Mouse (Mus musculus) olfactory bulb, adult 2 months (tissue): ENCODE measurements around the gene Sart3. TPM values are rescaled to one million over a fixed set of nuclear protein-coding genes. Genes with fewer than 3 reads are reported as not detected.
"Not testable (repeated sequence)": the region's sequence is repeated elsewhere in the genome, so short reads cannot be mapped to it uniquely, and the experiment has no call there.

Source experiments
- H3K27ac ChIP-seq: fragments of 200-500 bp; 2 replicates; pipeline ENCODE4 v1.5.1; 2012; ENCODE audit warnings: low read depth, low read length; ENCODE audit not compliant: insufficient read depth
- H3K4me1 ChIP-seq: fragments of 200-500 bp; 2 replicates; pipeline ENCODE4 v1.6.1; 2012; ENCODE audit warnings: low read length; ENCODE audit not compliant: control insufficient read depth, insufficient read depth
- H3K4me3 ChIP-seq: fragments of 200-500 bp; 2 replicates; pipeline ENCODE4 v1.5.1; 2012; ENCODE audit warnings: mild to moderate bottlenecking, low read depth, low read length, moderate library complexity; ENCODE audit not compliant: insufficient read depth
- CTCF ChIP-seq: fragments of 200-500 bp; IDR thresholded peaks from 2 replicates; pipeline ENCODE4 v1.5.1; 2012; ENCODE audit warnings: low read depth, mild to moderate bottlenecking, low read length, moderate library complexity; ENCODE audit not compliant: insufficient read depth
- POLR2A ChIP-seq: fragments of 200-500 bp; IDR thresholded peaks from 2 replicates; pipeline ENCODE4 v1.6.1; 2012; ENCODE audit warnings: mild to moderate bottlenecking, low read depth, low read length, moderate library complexity; ENCODE audit not compliant: insufficient read depth
- WGBS: fragments of 180-500 bp; shearing (Covaris S2); methylation state at CpG from one replicate; pipeline ENCODE4 v1.1.7; 2018; 5-methylcytosine and 5-hydroxymethylcytosine counted together
- polyA plus RNA-seq: library from polyadenylated mRNA; stranded (reverse); fragments of >200 nt; gene quantifications from 2 replicates; pipeline ENCODE4 v1.2.4, GENCODE M21; 2012; ENCODE audit warnings: low replicate concordance; ENCODE audit not compliant: missing spikeins, insufficient read depth, insufficient read length

Sart3 gene
- polyA plus RNA-seq, result not detected in 2 replicates

GRCm38 (mm10) chr5:113772450-113772895 lies at the start of gene Sart3, which contains the start of gene Iscu:
Gene Sart3 (minus strand): TSS chr5:113772510.
Gene Iscu (plus strand): TSS chr5:113772748.
- under 1% methylated on average over 49 of the region's 49 CpGs for WGBS
- Histone ChIP-seq H3K4me1 (peaks cover 18% of the 10 kb centered on the region), H3K4me3 (peak within 1 kb of the TSS; percentile 92), H3K27ac (peak within 1 kb of the TSS; percentile 98)
- peak; percentile 78 for TF ChIP-seq POLR2A
- no peak for TF ChIP-seq CTCF

DNA sequence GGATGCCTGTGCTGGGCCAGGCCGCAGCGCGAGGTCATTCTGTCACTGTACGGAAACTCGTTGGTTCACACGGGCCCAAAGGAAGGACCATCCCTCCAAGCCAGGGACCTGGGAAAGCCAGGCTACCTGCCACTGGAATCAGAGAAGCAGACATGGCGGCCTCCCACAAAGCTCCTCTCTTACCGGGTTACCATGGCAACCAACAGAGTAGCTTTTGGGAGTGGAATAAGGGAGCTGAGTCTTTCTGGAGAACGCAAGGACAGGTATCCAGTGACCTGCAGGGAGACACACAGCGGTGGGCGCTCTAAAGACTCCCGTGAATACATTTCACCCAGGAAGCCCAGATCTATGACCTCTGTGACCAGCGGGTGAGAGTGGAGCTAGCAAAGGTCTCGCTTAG lies 46.3 kb upstream of the Sart3 start:
- 70% methylated on average over 14 of the region's 14 CpGs for WGBS
- H3K4me1 ChIP-seq, result peaks cover 12% of the 10 kb centered on the region
- TF ChIP-seq CTCF (no peak), POLR2A (no peak)
- no peak overlapping the region for H3K27ac ChIP-seq
- no peak overlapping the region for H3K4me3 ChIP-seq

DNA sequence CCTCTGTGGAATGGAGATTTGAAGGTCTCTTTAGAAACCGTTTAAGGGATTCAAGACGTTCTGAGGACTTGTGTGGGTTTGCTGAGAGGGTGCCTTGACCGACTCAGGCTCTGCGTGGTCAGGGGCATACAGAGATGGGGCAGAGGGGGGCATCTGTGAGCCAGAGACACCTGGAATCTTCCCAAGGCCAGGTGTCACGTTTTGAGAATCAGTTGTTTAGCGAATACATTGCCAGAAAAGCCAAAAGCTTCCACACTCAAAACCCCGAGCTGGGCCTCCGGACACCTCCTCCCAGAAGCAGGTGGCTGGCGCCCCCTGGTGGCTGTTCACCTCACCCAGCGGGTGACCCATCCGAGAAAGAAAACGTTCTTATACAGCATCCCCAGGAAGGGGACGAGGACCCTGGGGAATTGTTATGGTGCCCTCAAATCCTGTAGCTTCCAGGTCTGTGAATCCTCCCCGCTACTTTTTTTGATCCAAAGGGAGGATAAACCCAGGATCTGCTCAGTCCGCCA lies 43.4 kb upstream of the Sart3 start:
- H3K4me1 ChIP-seq, result peaks cover 12% of the 10 kb centered on the region
- H3K27ac ChIP-seq, result no peak overlapping the region
- TF ChIP-seq POLR2A (no peak), CTCF (peak; percentile 92)
- 13% methylated on average over 15 of the region's 15 CpGs for WGBS
- H3K4me3 ChIP-seq, result no peak overlapping the region

GRCm38 (mm10) chr5:113815041-113815389 lies 42.7 kb upstream of the Sart3 start:
- Histone ChIP-seq H3K4me3 (no peak overlapping the region), H3K4me1 (peaks cover 12% of the 10 kb centered on the region), H3K27ac (no peak overlapping the region)
- TF ChIP-seq POLR2A, result no peak
- no peak for TF ChIP-seq CTCF
- 53% methylated on average over 11 of the region's 11 CpGs for WGBS

- peaks cover 12% of the 10 kb centered on the region for H3K4me1 ChIP-seq
- H3K27ac ChIP-seq, result no peak overlapping the region
- no peak overlapping the region for H3K4me3 ChIP-seq
- 37% methylated on average over 27 of the region's 27 CpGs for WGBS
- TF ChIP-seq POLR2A (no peak), CTCF (no peak)
Measured at GRCm38 (mm10) chr5:113814111-113815040, 42.1 kb upstream of the Sart3 start.

- Histone ChIP-seq H3K4me3 (no peak overlapping the region), H3K27ac (no peak overlapping the region), H3K4me1 (peaks cover 12% of the 10 kb centered on the region)
- WGBS, result 24% methylated on average over 9 of the region's 9 CpGs
- TF ChIP-seq CTCF, result no peak
- no peak for TF ChIP-seq POLR2A
Measured at GRCm38 (mm10) chr5:113813608-113814007, 41.3 kb upstream of the Sart3 start.

DNA sequence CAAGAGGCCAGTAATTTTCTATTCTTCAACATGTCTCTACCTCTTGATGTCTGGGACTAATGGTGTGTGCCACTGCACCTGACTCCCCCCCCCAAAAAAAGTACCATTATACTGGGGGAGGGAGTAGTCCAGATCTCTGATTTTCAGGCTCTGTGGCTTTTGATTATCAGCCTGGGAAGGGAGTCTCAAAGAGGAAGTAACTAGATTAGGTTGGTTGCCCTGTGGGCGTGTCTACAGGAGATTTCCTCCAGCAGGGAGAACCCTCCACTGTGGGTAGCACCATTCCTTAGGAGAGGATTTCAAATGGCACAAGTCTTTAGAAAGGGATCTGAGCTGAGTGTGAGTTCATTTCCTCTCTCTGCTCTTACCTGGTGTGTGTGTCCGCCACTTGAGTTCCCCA lies 40.3 kb upstream of the Sart3 start:
- H3K4me1 ChIP-seq, result peaks cover 12% of the 10 kb centered on the region
- no peak overlapping the region for H3K4me3 ChIP-seq
- no peak overlapping the region for H3K27ac ChIP-seq
- TF ChIP-seq POLR2A, result no peak
- WGBS, result 97% methylated on average over 2 of the region's 2 CpGs

DNA sequence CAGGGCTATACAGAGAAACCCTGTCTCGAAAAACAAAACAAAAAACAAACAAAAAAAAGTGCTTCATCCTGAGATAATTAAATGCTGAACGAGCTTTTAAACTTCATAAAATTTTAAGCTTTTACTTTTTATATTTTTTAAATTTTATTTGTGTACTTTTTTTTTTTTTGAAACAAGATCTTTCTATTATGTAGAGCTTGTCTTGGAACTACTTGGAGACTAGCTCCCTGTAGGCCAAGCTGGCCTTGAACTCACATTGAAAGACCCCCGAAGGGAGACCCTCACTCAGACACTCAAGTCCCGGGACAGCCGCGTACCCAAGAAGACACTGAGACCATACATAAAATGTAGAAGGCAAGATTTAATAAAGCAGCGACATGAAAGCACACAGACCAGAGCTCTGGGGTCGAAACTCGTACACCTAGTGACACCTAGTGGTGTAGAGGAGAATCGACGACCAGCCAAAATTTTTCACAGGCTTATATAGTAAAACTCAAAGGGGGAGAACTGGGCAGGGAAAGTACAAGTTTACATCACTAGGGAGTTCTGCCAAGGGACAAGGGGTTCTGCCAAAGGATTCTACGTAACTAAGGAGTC lies 39.6 kb upstream of the Sart3 start:
- H3K4me1 ChIP-seq, result peaks cover 12% of the 10 kb centered on the region
- not testable (repeated sequence) for H3K27ac ChIP-seq, H3K4me3 ChIP-seq
- 20% methylated on average over 11 of the region's 12 CpGs for WGBS

DNA sequence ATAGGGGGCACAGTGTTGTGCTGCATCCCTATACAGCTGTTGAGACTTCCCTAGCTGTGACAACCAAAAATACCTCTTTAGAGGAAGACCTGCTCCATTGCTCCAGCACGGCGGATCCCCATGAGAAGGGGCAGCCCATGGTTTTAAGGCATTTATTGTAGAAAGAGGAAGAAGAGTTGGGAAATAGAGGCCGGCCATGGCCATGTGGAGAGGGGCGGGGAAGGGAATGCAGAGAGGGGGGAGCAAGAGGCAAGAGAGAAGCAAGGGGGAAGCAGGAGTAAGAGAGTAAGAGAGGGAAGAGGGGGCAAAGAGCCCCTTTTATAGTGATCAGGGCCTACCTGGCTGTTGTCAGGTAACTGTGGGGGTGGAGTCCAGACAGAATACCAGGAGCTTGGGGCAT lies 37.8 kb upstream of the Sart3 start:
- peaks cover 5% of the 10 kb centered on the region for H3K4me1 ChIP-seq
- 90% methylated on average over 4 of the region's 4 CpGs for WGBS
- TF ChIP-seq POLR2A (no peak), CTCF (no peak)
- no peak overlapping the region for H3K27ac ChIP-seq
- H3K4me3 ChIP-seq, result no peak overlapping the region
